Mouse (Mus musculus) forebrain, embryonic 13.5 days (tissue): ENCODE results near the gene Bbc3. TPM values are rescaled to one million over a fixed set of nuclear protein-coding genes. Genes with fewer than 3 reads are reported as not detected.

Experiments
- ATAC-seq: fragments of 200-750 bp; cut with Nextera tagmentation; 2 replicates; pipeline ENCODE4 v1.8.0; 2017
- H3K27ac ChIP-seq: fragments of 300-500 bp; sonication (generic); 2 replicates; pipeline ENCODE4 v1.5.1; 2015; ENCODE audit warnings: inconsistent platforms, mild to moderate bottlenecking, moderate library complexity
- H3K27me3 ChIP-seq: fragments of 300-500 bp; sonication (generic); 2 replicates; pipeline ENCODE4 v1.6.1; 2015; ENCODE audit warnings: mild to moderate bottlenecking, inconsistent platforms
- H3K36me3 ChIP-seq: fragments of 300-500 bp; sonication (generic); 2 replicates; pipeline ENCODE4 v1.6.1; 2015; ENCODE audit warnings: mild to moderate bottlenecking, inconsistent platforms; ENCODE audit not compliant: poor library complexity, severe bottlenecking
- H3K4me1 ChIP-seq: fragments of 300-500 bp; sonication (generic); 2 replicates; pipeline ENCODE4 v1.6.1; 2015; ENCODE audit warnings: inconsistent platforms
- H3K4me2 ChIP-seq: fragments of 300-500 bp; sonication (generic); 2 replicates; pipeline ENCODE4 v1.6.1; 2015; ENCODE audit warnings: inconsistent platforms, mild to moderate bottlenecking, moderate library complexity
- H3K4me3 ChIP-seq: fragments of 300-500 bp; sonication (generic); 2 replicates; pipeline ENCODE4 v1.5.1; 2015; ENCODE audit warnings: mild to moderate bottlenecking, inconsistent platforms
- H3K9ac ChIP-seq: fragments of 300-500 bp; sonication (generic); 2 replicates; pipeline ENCODE4 v1.6.1; 2015; ENCODE audit warnings: mild to moderate bottlenecking, inconsistent platforms
- H3K9me3 ChIP-seq: fragments of 300-500 bp; sonication (generic); replicated peaks from 2 replicates; pipeline ENCODE4 v1.6.1; 2016; ENCODE audit warnings: inconsistent platforms
- WGBS: fragments of 180-500 bp; shearing (Covaris S2); methylation state at CpG from one replicate; pipeline ENCODE4 v1.1.7; 2015; 5-methylcytosine and 5-hydroxymethylcytosine counted together
- polyA plus RNA-seq: library from polyadenylated mRNA; unstranded; fragments of >200 nt; fragmentation: Nextera tagmentation; extraction: Ambion mirVana; gene quantifications from 2 replicates; pipeline ENCODE4 v1.2.1, GENCODE M21; 2015

Gene Bbc3
- polyA plus RNA-seq, 1 experiment from 2014 or later = 12.2 TPM

DNA sequence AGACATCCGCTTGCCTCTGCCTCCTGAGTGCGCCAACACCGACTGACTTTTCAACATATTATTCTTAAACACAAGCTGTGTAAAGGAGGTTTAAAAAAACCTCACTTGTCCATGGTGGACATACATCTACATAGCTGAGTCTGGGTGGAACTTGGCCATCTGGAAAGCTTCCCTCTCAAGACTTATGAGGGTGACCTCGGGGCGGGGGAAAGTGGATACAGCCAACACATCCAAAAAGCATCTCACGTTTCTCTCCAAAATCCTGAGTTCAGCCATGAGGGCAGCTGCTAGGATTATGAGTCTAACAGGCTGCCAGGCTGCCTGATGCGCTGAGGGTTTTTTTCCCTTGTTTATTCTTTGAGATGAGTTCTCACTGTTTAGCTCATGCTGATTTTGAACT, 16.5 kb downstream of the Bbc3 start:
- no peaks in the 10 kb centered on the region for H3K27me3 ChIP-seq
- H3K4me1 ChIP-seq = no peaks in the 10 kb centered on the region
- H3K4me3 ChIP-seq = no peak overlapping the region
- no peak overlapping the region for H3K27ac ChIP-seq
- no peak for ATAC-seq
- no peak overlapping the region for H3K4me2 ChIP-seq
- H3K36me3 ChIP-seq = peaks cover 52% of the 10 kb centered on the region
- H3K9ac ChIP-seq = no peak overlapping the region
- 94% methylated on average over 7 of the region's 7 CpGs for WGBS
- H3K9me3 ChIP-seq = no peaks in the 10 kb centered on the region

DNA sequence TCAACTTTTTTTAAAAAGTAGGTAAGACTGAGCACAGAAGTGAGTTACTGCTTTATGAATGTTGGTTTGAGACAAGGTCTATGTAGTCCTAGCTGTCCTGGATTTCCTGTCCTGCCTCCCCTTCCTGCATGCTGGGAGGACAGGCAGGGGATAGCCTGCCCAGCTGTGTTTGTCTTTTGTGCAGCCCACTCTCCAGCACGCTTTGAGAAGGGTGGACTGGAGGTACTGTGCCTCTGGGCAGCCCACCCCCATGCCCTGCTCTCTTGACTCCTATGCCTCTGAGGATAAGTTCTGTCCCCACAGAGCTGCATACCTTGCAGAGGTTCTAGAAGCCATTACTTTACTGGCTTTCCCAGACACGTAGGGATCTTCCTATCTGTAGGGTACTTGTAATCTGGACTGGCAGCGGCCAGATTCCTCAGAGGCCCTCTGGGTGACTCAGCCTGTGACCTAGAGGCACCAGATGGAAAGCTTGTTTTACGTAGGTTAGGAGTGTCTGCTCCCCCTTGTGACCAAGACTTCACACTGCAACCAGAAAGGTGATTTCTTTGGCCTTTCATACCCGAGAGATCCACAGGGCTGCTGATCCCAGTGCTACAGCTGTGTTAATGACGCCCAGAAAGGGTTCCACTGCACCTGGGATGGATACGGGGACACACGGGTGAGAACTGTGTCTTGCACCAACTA, 17.9 kb downstream of the Bbc3 start:
- no peak overlapping the region for H3K27ac ChIP-seq
- 41% methylated on average over 8 of the region's 8 CpGs for WGBS
- H3K4me2 ChIP-seq = no peak overlapping the region
- H3K36me3 ChIP-seq = peaks cover 65% of the 10 kb centered on the region
- no peak overlapping the region for H3K9ac ChIP-seq
- ATAC-seq = peak; percentile 53; the same call in 1 of the 2 replicates
- no peaks in the 10 kb centered on the region for H3K27me3 ChIP-seq
- no peak overlapping the region for H3K4me3 ChIP-seq
- H3K9me3 ChIP-seq = no peaks in the 10 kb centered on the region
- H3K4me1 ChIP-seq = no peaks in the 10 kb centered on the region

- WGBS = 98% methylated on average over 2 of the region's 2 CpGs
- Histone ChIP-seq H3K27ac (no peak overlapping the region), H3K36me3 (peaks cover 65% of the 10 kb centered on the region), H3K4me3 (no peak overlapping the region), H3K4me2 (no peak overlapping the region), H3K9me3 (no peaks in the 10 kb centered on the region), H3K9ac (no peak overlapping the region), H3K27me3 (no peaks in the 10 kb centered on the region), H3K4me1 (no peaks in the 10 kb centered on the region)
- no peak for ATAC-seq
These were observed 18.4 kb downstream of the Bbc3 start for GRCm38 (mm10) chr7:16326607-16326971.

- Histone ChIP-seq H3K27me3 (no peaks in the 10 kb centered on the region), H3K36me3 (peaks cover 81% of the 10 kb centered on the region), H3K27ac (no peak overlapping the region), H3K4me3 (no peak overlapping the region), H3K9me3 (no peaks in the 10 kb centered on the region), H3K4me2 (no peak overlapping the region), H3K4me1 (no peaks in the 10 kb centered on the region), H3K9ac (0 out of 2 replicates have a peak overlapping the region, but pooled peaks have one; percentile 8)
- 91% methylated on average over 3 of the region's 3 CpGs for WGBS
- no peak for ATAC-seq
These were observed 21.0 kb downstream of the Bbc3 start for GRCm38 (mm10) chr7:16329146-16329545.

DNA sequence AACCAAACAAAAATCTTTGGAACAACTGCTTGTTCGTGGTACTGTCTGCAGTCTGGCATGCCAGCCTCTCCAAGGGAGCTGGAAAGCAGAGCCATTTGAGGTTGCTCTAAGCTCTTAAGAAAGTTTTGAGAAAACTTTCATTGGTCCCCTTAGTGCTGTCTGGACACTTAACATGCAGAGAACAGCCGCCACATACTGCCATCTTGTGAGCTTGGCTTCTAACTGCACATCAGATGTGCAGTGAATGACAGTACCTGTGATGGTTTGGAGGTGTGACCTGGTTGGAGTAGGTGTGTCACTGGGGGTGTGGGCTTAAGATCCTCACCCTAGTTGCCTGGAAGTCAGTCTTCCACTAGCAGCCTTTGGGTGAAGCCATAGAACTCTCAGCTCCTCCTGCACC, 29.5 kb downstream of the Bbc3 start:
- Histone ChIP-seq H3K4me1 (no peaks in the 10 kb centered on the region), H3K27me3 (no peaks in the 10 kb centered on the region), H3K4me3 (no peak overlapping the region), H3K27ac (no peak overlapping the region), H3K9ac (no peak overlapping the region), H3K9me3 (no peaks in the 10 kb centered on the region), H3K36me3 (peaks cover 77% of the 10 kb centered on the region), H3K4me2 (no peak overlapping the region)
- WGBS = 75% methylated on average over 2 of the region's 2 CpGs
- no peak for ATAC-seq

DNA sequence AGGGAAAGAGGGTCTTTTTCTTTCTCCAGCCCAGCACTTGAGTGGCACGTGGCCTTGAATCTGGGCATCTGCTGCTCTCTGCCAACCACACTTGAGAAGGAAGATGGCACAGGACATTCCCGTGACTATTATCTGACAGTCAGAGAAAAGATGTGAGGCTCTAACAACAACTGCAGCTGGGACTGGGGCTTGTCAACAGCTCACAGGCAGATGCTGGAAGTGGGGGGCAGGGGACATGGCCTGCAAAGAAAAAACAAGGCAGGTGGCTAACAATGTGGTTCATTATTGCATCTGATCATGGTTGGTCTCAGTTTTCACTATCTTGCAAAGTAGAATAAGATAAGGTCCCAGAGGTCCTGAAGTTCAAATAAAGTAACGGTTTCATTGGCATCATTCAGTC, 36.4 kb downstream of the Bbc3 start:
- no peak for ATAC-seq
- Histone ChIP-seq H3K9me3 (no peaks in the 10 kb centered on the region), H3K4me2 (no peak overlapping the region), H3K4me3 (no peak overlapping the region), H3K27ac (no peak overlapping the region), H3K9ac (no peak overlapping the region), H3K4me1 (no peaks in the 10 kb centered on the region), H3K27me3 (no peaks in the 10 kb centered on the region), H3K36me3 (peaks cover 57% of the 10 kb centered on the region)
- WGBS = 89% methylated on average over 3 of the region's 3 CpGs

GRCm38 (mm10) chr7:16345297-16345696, 37.1 kb downstream of the Bbc3 start:
- peaks cover 60% of the 10 kb centered on the region for H3K36me3 ChIP-seq
- ATAC-seq = no peak
- H3K27me3 ChIP-seq = no peaks in the 10 kb centered on the region
- no peak overlapping the region for H3K4me3 ChIP-seq
- H3K9ac ChIP-seq = no peak overlapping the region
- WGBS = 93% methylated on average over 4 of the region's 4 CpGs
- H3K4me2 ChIP-seq = no peak overlapping the region
- H3K9me3 ChIP-seq = no peaks in the 10 kb centered on the region
- H3K27ac ChIP-seq = no peak overlapping the region
- H3K4me1 ChIP-seq = no peaks in the 10 kb centered on the region

DNA sequence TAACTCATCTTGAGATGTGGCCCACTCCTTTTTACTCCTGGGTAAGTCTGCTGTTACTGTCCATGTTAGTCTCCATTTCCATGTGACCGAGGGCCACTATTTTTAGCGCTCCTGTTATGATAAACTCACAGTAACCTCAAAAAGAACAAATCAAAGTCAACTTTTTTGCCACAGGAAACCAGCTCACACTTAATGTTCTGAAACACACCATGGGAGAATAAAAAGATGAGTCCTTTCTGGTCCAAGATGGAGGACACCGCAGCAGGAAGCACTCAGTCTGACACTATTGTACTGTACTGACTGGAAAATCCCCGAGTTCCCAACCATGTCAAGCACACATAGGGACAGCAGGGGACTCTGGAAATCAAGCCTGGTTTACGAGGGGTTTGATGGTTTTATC, 41.8 kb downstream of the Bbc3 start:
- WGBS = 95% methylated on average over 5 of the region's 5 CpGs
- Histone ChIP-seq H3K9me3 (no peaks in the 10 kb centered on the region), H3K4me2 (no peak overlapping the region), H3K4me3 (no peak overlapping the region), H3K27ac (no peak overlapping the region), H3K9ac (no peak overlapping the region), H3K4me1 (no peaks in the 10 kb centered on the region), H3K27me3 (no peaks in the 10 kb centered on the region), H3K36me3 (peaks cover 70% of the 10 kb centered on the region)
- ATAC-seq = no peak

DNA sequence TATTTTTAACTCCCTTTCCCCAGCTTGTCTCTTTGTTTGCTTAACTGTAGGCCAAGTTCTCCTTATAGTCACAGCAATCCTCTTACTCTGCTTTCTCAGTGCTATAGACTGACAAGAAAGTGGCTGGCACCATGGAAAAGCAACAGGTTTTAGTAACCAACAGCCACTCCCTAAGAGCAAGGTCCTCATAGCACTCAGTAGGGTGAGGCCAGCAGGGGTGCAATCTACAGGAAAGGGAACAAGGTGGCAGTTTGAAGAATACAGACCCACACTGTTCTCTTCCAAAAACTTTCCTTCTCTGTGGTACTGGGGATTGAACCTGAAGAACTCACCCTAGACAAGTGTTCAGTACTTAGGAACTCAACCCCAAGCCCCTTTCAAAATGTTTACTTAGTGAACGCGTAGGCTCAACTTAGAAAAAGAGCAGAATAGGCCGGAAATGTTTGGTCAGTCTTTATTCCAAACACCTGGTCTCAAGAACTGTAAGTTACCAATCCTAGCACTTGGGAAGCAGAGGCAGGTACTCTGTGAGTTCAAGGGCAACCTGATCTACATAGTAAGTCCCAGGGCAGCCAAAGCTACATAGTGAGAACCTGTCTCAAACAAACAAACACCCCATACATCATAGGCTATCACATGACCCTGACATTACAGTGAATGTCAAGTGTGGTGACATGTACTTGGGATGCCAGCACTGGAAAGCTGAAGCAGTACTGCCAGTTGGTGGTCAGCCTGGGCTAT, 47.8 kb downstream of the Bbc3 start:
- H3K36me3 ChIP-seq = peaks cover 74% of the 10 kb centered on the region
- H3K27ac ChIP-seq = no peak overlapping the region
- H3K27me3 ChIP-seq = no peaks in the 10 kb centered on the region
- ATAC-seq = no peak
- 95% methylated on average over 3 of the region's 3 CpGs for WGBS
- no peak overlapping the region for H3K9ac ChIP-seq
- no peak overlapping the region for H3K4me3 ChIP-seq
- no peak overlapping the region for H3K4me2 ChIP-seq
- H3K9me3 ChIP-seq = no peaks in the 10 kb centered on the region
- H3K4me1 ChIP-seq = no peaks in the 10 kb centered on the region

DNA sequence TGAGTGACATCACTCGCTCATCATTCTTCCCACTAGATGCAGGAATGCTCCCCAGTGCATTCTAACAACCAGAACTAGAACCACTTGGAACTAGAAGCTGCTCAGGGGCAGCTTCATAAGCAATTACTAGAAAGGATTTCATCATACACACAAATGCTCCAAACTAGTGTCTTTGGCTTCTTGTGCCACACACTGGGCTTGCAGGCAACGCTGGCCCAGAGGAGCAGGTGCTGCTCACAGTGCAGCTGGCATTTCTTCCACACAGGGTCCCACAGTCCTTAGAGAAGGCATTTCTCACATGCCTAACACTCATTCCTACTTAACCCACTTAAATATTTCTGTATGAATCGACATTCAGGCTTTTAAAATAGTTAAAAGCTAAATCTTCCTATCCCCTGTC, 49.4 kb downstream of the Bbc3 start:
- no peak for ATAC-seq
- Histone ChIP-seq H3K36me3 (peaks cover 71% of the 10 kb centered on the region), H3K9me3 (no peaks in the 10 kb centered on the region), H3K9ac (no peak overlapping the region), H3K4me1 (no peaks in the 10 kb centered on the region), H3K4me3 (no peak overlapping the region), H3K27me3 (no peaks in the 10 kb centered on the region), H3K4me2 (no peak overlapping the region), H3K27ac (no peak overlapping the region)
- 92% methylated on average over 3 of the region's 3 CpGs for WGBS

GRCm38 (mm10) chr7:16364319-16364718, 56.1 kb downstream of the Bbc3 start:
- H3K9me3 ChIP-seq = no peaks in the 10 kb centered on the region

GRCm38 (mm10) chr7:16364901-16365500, 56.8 kb downstream of the Bbc3 start:
- 6% methylated on average over 4 of the region's 4 CpGs for WGBS
- no peak overlapping the region for H3K4me2 ChIP-seq
- peak; percentile 58; the same call in 1 of the 2 replicates for ATAC-seq
- H3K4me1 ChIP-seq = peaks cover 26% of the 10 kb centered on the region
- H3K27me3 ChIP-seq = no peaks in the 10 kb centered on the region
- H3K4me3 ChIP-seq = no peak overlapping the region
- H3K9me3 ChIP-seq = no peaks in the 10 kb centered on the region
- H3K27ac ChIP-seq = peak overlapping the region; percentile 63
- H3K9ac ChIP-seq = no peak overlapping the region
- H3K36me3 ChIP-seq = peaks cover 86% of the 10 kb centered on the region

More at GRCm38 (mm10) chr7:16364319-16364718, 56.1 kb downstream of the Bbc3 start:
- no peaks in the 10 kb centered on the region for H3K27me3 ChIP-seq
- H3K27ac ChIP-seq = peak overlapping the region; percentile 63; the same call in 1 of the 2 replicates
- peaks cover 81% of the 10 kb centered on the region for H3K36me3 ChIP-seq
- no peak overlapping the region for H3K9ac ChIP-seq
- ATAC-seq = no peak
- H3K4me1 ChIP-seq = peaks cover 26% of the 10 kb centered on the region
- no peak overlapping the region for H3K4me2 ChIP-seq
- no peak overlapping the region for H3K4me3 ChIP-seq
- 72% methylated on average over 1 of the region's 1 CpGs for WGBS
